Mouse (Mus musculus): ENCODE results near the gene Slc30a10. TPM values are rescaled to one million over a fixed set of nuclear protein-coding genes. Genes with fewer than 3 reads are reported as not detected.

Slc30a10 gene
- polyA plus RNA-seq, 1 experiment from 2014 or later: not detected

DNA sequence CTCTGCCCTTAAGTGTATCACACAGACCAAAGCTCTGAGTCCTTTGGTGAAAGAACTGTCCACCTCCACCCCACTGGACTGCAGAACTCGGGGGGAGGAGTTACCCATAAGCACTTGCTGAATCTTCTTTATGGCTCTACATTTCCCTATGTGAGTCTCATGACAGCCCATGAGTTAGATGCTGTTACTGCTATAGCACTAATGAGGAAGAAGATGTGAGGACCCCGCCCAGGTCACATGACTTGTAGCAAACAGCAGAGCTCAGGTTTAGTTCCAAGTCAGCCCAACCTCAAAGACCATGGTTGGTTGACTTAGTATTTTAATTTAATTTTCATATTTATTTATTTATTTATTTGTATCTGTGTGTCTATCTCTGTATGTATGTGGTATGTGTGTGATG is 4.9 kb upstream of the Slc30a10 start:
- WGBS (ENCODE audit: missing documents): 57% methylated on average over 2 of the region's 2 CpGs
- Histone ChIP-seq H3K4me3 (ENCODE audit: inconsistent target) (no peak overlapping the region), H3K36me3 (ENCODE audit: inconsistent target) (no peaks in the 10 kb centered on the region), H3K79me2 (ENCODE audit: inconsistent target) (no peaks in the 10 kb centered on the region), H3K27ac (no peak overlapping the region)

DNA sequence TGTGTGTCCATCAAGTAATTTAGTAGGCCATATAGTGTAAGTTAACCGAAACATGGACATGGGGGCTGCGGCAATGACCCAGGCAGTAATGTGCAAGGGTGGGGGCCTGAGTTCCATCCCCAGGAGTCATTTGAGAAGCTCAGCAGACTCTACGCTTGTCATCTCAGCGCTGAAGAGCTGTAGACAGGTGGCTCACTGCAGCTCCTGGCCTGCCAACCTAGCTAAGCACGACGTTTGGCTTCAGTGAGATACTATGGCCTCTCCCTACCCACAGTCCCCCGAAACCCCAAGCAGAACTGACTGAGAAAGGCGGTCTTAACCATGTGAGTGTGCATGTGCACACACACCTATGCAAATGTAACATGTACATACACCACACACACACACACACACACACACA is 3.6 kb upstream of the Slc30a10 start:
- Histone ChIP-seq H3K4me3 (ENCODE audit: inconsistent target) (no peak overlapping the region), H3K27ac (no peak overlapping the region), H3K79me2 (ENCODE audit: inconsistent target) (no peaks in the 10 kb centered on the region), H3K36me3 (ENCODE audit: inconsistent target) (no peaks in the 10 kb centered on the region)
- 83% methylated on average over 6 of the region's 8 CpGs for WGBS (ENCODE audit: missing documents)

- Histone ChIP-seq H3K4me3 (ENCODE audit: inconsistent target) (no peak overlapping the region), H3K36me3 (ENCODE audit: inconsistent target) (no peaks in the 10 kb centered on the region), H3K27ac (no peak overlapping the region), H3K79me2 (ENCODE audit: inconsistent target) (no peaks in the 10 kb centered on the region)
- WGBS (ENCODE audit: missing documents): 93% methylated on average over 3 of the region's 3 CpGs
These were observed 3.2 kb upstream of the Slc30a10 start for GRCm38 (mm10) chr1:185451495-185451894.

GRCm38 (mm10) chr1:185452461-185452860 is 2.2 kb upstream of the Slc30a10 start:
- no peak overlapping the region for H3K4me3 ChIP-seq (ENCODE audit: inconsistent target)
- H3K79me2 ChIP-seq (ENCODE audit: inconsistent target): no peaks in the 10 kb centered on the region
- no peak overlapping the region for H3K27ac ChIP-seq
- no peaks in the 10 kb centered on the region for H3K36me3 ChIP-seq (ENCODE audit: inconsistent target)
- 89% methylated on average over 3 of the region's 6 CpGs for WGBS (ENCODE audit: missing documents)

- Histone ChIP-seq H3K27ac (no peak overlapping the region), H3K36me3 (ENCODE audit: inconsistent target) (no peaks in the 10 kb centered on the region)
- WGBS (ENCODE audit: missing documents): 36% methylated on average over 4 of the region's 4 CpGs
These were observed 504 bp upstream of the Slc30a10 start for GRCm38 (mm10) chr1:185454144-185454543.

GRCm38 (mm10) chr1:185454955-185455701 is 480 bp downstream of the Slc30a10 start:
- H3K27ac ChIP-seq: no peak overlapping the region
- no peaks in the 10 kb centered on the region for H3K36me3 ChIP-seq (ENCODE audit: inconsistent target)
- no peaks in the 10 kb centered on the region for H3K79me2 ChIP-seq (ENCODE audit: inconsistent target)
- 4% methylated on average over 69 of the region's 71 CpGs for WGBS (ENCODE audit: missing documents)
- no peak overlapping the region for H3K4me3 ChIP-seq (ENCODE audit: inconsistent target)

More at GRCm38 (mm10) chr1:185454144-185454543, 504 bp upstream of the Slc30a10 start:
- no peaks in the 10 kb centered on the region for H3K79me2 ChIP-seq (ENCODE audit: inconsistent target)
- H3K4me3 ChIP-seq (ENCODE audit: inconsistent target): no peak overlapping the region

DNA sequence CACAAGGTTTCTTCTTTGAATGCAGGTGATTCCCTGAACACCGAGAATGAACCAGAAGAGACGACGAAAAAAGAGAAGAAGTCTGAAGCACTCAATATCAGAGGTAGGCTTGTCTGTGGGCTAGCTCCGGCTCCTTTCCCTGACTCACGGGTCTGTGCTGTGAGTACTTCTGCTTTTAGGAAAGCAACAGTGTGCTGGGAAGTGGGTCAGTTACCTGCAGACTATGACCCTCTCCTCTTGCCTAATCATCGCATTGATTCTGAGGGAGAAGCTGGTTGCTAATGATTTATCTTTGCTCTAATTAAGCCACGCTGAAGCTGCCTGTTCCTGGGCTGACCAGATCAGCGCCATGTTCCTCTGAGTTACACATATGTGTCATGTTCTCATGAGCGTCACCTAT is 1.7 kb downstream of the Slc30a10 start:
- no peaks in the 10 kb centered on the region for H3K79me2 ChIP-seq (ENCODE audit: inconsistent target)
- H3K36me3 ChIP-seq (ENCODE audit: inconsistent target): no peaks in the 10 kb centered on the region
- H3K27ac ChIP-seq: no peak overlapping the region
- WGBS (ENCODE audit: missing documents): 67% methylated on average over 9 of the region's 9 CpGs
- no peak overlapping the region for H3K4me3 ChIP-seq (ENCODE audit: inconsistent target)

DNA sequence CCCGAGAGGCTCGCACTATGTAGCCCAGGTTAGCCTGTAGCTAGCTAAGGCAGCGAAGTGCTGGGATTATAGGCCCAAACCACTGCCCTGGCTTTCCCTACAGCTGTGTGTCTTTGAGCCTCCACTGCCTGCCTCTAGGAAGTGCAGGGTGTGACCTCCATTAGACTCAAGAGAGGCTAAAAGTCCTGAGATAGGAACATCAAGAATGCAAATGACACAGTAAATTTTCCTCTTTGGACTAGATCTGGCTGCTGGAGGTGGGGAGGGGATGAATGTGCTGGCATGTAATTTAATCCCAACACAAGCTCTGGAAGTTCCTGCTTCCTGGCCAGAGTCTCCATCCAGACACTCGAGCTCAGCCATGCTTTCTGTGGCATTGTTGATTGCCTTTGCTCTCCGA is 5.4 kb downstream of the Slc30a10 start:
- Histone ChIP-seq H3K79me2 (ENCODE audit: inconsistent target) (no peaks in the 10 kb centered on the region), H3K4me3 (ENCODE audit: inconsistent target) (no peak overlapping the region), H3K36me3 (ENCODE audit: inconsistent target) (no peaks in the 10 kb centered on the region), H3K27ac (no peak overlapping the region)
- WGBS (ENCODE audit: missing documents): 94% methylated on average over 5 of the region's 5 CpGs

DNA sequence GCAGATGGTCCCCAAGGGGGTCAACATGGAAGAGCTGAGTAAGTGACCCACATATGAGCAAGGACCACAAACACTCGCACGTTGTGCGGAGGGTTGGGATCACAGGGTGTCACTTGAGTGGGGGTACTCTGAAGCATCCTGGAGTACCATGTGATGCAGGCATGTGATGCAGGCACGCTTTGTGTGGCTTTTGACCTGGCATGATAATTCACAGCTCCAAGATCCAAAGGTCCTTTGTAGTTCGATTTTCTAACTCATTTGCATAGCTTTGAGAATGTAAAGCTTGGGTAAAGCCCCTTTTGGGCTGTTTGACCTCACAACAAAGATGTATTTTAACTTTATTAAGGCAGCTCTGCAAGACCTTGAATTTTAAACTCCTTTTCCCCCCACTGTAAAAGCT is 8.2 kb downstream of the Slc30a10 start:
- Histone ChIP-seq H3K4me3 (ENCODE audit: inconsistent target) (no peak overlapping the region), H3K79me2 (ENCODE audit: inconsistent target) (no peaks in the 10 kb centered on the region), H3K36me3 (ENCODE audit: inconsistent target) (no peaks in the 10 kb centered on the region), H3K27ac (no peak overlapping the region)
- 84% methylated on average over 5 of the region's 5 CpGs for WGBS (ENCODE audit: missing documents)

DNA sequence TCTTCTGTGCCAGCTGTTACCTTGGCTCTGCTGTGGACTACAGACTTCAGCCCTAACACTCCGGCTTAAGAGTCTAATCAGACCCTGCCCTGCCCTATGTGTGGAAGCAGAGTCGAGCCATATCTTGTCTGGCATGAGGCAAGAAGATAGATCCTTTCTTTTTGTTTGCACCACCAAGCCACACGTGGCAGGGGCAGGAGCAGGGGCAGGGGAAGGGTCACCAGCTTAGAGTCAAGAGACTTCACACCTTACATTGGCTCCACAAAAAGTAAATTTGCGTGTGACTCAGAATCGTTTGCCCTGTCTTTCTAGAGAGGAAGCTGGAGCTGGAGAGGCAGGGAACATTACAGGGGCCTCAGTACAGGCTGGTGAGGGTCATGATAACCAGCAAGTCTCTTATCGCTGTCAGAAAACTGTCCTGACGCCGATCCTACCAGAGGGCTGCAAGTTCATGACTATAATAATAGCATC is 14.9 kb downstream of the Slc30a10 start:
- Histone ChIP-seq H3K79me2 (ENCODE audit: inconsistent target) (no peaks in the 10 kb centered on the region), H3K27ac (no peak overlapping the region), H3K4me3 (ENCODE audit: inconsistent target) (no peak overlapping the region), H3K36me3 (ENCODE audit: inconsistent target) (no peaks in the 10 kb centered on the region)
- 68% methylated on average over 8 of the region's 8 CpGs for WGBS (ENCODE audit: missing documents)

DNA sequence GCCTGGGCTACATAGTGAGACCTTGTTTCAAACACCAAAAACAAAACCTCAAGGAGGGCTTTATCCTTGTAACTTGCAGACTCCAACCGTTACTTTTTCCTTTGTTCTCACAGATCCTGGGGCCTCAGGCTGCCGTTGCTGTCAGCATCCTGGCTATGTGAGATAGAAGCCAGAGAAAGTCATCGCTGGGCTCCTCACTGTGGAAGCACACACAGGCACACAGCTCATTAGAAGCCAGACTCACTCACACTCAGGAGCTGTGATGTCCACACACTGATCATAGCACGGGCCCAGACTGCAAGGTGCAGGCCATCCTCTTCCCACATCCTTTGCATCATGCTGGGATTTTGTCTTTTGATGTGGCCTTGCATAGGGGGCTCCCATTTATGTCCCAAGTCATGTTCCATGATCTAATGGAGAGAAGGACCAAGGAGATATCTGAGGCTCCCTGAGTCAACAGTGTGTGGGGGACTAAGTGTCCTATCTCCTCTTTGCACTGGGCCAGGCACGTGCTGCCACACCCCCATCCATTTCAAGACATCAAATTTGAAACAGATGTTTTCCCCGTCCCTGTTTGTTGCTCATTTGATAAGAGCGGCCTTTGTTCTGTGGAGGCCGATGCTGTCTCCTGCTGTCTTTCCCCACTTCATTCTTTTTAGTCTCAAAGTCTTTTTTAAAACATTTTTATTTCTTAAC is 17.5 kb downstream of the Slc30a10 start:
- 84% methylated on average over 8 of the region's 8 CpGs for WGBS (ENCODE audit: missing documents)
- Histone ChIP-seq H3K36me3 (ENCODE audit: inconsistent target) (no peaks in the 10 kb centered on the region), H3K4me3 (ENCODE audit: inconsistent target) (no peak overlapping the region), H3K27ac (no peak overlapping the region), H3K79me2 (ENCODE audit: inconsistent target) (no peaks in the 10 kb centered on the region)

DNA sequence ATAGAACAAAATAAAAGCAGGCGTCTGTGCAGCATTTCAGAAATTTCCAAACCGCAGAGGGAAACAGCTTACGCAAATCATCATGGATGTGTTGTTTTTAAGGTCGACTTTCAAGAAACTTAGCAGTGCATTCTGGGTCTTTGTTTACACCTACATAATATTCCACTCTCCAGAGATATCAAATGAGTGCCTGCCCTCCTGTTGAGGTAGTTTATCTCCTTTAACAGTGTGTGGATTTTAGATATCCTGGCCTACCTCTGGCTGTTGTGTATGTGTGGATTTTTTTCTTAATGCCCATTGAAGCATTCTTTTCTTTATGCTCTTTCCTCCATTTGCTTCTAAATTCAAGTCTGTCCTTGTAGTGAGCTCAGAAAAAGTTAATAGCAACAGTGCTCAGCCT is 18.1 kb downstream of the Slc30a10 start:
- H3K79me2 ChIP-seq (ENCODE audit: inconsistent target): no peaks in the 10 kb centered on the region
- H3K27ac ChIP-seq: no peak overlapping the region
- H3K36me3 ChIP-seq (ENCODE audit: inconsistent target): no peaks in the 10 kb centered on the region
- WGBS (ENCODE audit: missing documents): 96% methylated on average over 4 of the region's 4 CpGs
- no peak overlapping the region for H3K4me3 ChIP-seq (ENCODE audit: inconsistent target)

DNA sequence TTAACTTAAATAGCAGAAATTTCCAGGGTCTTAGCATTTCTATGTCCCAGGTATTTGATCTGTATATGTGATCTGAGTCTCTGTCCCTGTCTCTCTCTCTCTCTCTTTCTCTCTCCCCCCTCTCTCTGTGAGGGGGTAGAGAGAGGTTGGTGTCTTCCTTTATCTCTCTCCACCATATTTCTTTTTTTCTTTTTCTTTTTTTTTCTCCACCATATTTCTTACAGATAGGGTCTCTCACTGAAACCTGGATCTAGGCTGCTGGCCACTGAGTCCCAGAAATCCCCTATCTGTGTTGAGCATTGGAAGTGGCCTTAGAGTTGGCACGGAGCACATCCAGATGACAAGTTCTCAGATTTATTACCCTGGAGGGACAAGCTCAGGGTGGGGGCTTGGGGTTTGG is 18.8 kb downstream of the Slc30a10 start:
- no peaks in the 10 kb centered on the region for H3K36me3 ChIP-seq (ENCODE audit: inconsistent target)
- no peak overlapping the region for H3K27ac ChIP-seq
- H3K4me3 ChIP-seq (ENCODE audit: inconsistent target): no peak overlapping the region
- no peaks in the 10 kb centered on the region for H3K79me2 ChIP-seq (ENCODE audit: inconsistent target)
- 100% methylated on average over 1 of the region's 1 CpGs for WGBS (ENCODE audit: missing documents)

- H3K27ac ChIP-seq: no peak overlapping the region
- H3K79me2 ChIP-seq (ENCODE audit: inconsistent target): no peaks in the 10 kb centered on the region
- no peak overlapping the region for H3K4me3 ChIP-seq (ENCODE audit: inconsistent target)
- H3K36me3 ChIP-seq (ENCODE audit: inconsistent target): no peaks in the 10 kb centered on the region
- 92% methylated on average over 4 of the region's 4 CpGs for WGBS (ENCODE audit: missing documents)
These were observed 25.2 kb downstream of the Slc30a10 start for GRCm38 (mm10) chr1:185479861-185480260.

- 88% methylated on average over 19 of the region's 19 CpGs for WGBS (ENCODE audit: missing documents)
- no peaks in the 10 kb centered on the region for H3K36me3 ChIP-seq (ENCODE audit: inconsistent target)
- no peaks in the 10 kb centered on the region for H3K79me2 ChIP-seq (ENCODE audit: inconsistent target)
- H3K4me3 ChIP-seq (ENCODE audit: inconsistent target): no peak overlapping the region
- H3K27ac ChIP-seq: no peak overlapping the region
These were observed 27.5 kb downstream of the Slc30a10 start for GRCm38 (mm10) chr1:185482001-185482761.
